Mouse (Mus musculus) Patski (cell line): ENCODE results near the gene App. TPM values are rescaled to one million over a fixed set of nuclear protein-coding genes. Genes with fewer than 3 reads are reported as not detected.

Experiments
- ATAC-seq: fragments of 100-300 bp; one replicate; pipeline ENCODE4 v1.8.0; 2021
- CTCF ChIA-PET: fragments of 350-600 bp; sonication (Branson Sonifier 250); formaldehyde crosslinking; loops from one replicate; lab custom pipeline; 2022; ENCODE audit warnings: inconsistent platforms; lab: Charles Lee
- POLR2A ChIA-PET: fragments of 350-600 bp; sonication (Branson Sonifier 250); formaldehyde crosslinking; loops from one replicate; lab custom pipeline; 2022; ENCODE audit warnings: antibody characterized with exemption, inconsistent platforms; lab: Charles Lee
- DNase-seq: peaks from one replicate; pipeline ENCODE4 v3.0.0-alpha.2; 2011; ENCODE audit warnings: low read depth, low spot score
- H3K27me3 ChIP-seq: fragments of 371-371 bp; one replicate; pipeline ENCODE4 v1.5.1; 2021
- CTCF ChIP-seq: fragments of 100-300 bp; IDR thresholded peaks from one replicate; pipeline ENCODE4 v1.5.1; 2021
- in situ Hi-C: fragments of 300-500 bp; cut with MboI; formaldehyde crosslinking; loops from 3 replicates; pipeline ENCODE4 v1.11.1; 2018; ENCODE audit warnings: low pct_unique_long_range_greater_than_20kb, mixed read lengths
- polyA plus RNA-seq: library from polyadenylated mRNA; unstranded; gene quantifications from one replicate; pipeline ENCODE4 v1.2.3, GENCODE M21; 2021

The App gene
- polyA plus RNA-seq, 1 experiment from 2014 or later, result 1,235 TPM

- CTCF ChIA-PET, result no interaction called here
- no peak for ATAC-seq
- POLR2A ChIA-PET, result no interaction called here
- in situ Hi-C loops, result no loop called here
- DNase-seq, result no peak
- no peaks in the 10 kb centered on the region for H3K27me3 ChIP-seq
- TF ChIP-seq CTCF, result no peak
These were observed 32.2 kb downstream of the App start for GRCm38 (mm10) chr16:85141404-85141803.

GRCm38 (mm10) chr16:85139178-85139604, 34.4 kb downstream of the App start:
- ATAC-seq (no peak), DNase-seq (no peak)
- ChIA-PET POLR2A (no interaction called here), CTCF (interaction anchor here (0.9 kb wide), 1 partner anchor 24 kb away, joined by 3 read pairs; no protein-coding TSS in a partner anchor)
- H3K27me3 ChIP-seq, result no peaks in the 10 kb centered on the region
- TF ChIP-seq CTCF, result no peak
- in situ Hi-C loops, result no loop called here

GRCm38 (mm10) chr16:85137348-85137747, 36.2 kb downstream of the App start:
- no peaks in the 10 kb centered on the region for H3K27me3 ChIP-seq
- DNase-seq (peak; percentile 93), ATAC-seq (peak; percentile 94)
- ChIA-PET POLR2A (interaction anchor here (1.1 kb wide), 1 partner anchor 36 kb away, joined by 5 read pairs; the partner anchor contains the start of gene App), CTCF (interaction anchor here (0.8 to 1.6 kb wide), 5 partner anchors 10 to 35 kb away, joined by 3 to 5 read pairs (median 3); no protein-coding TSS in a partner anchor)
- in situ Hi-C loops, result no loop called here
- TF ChIP-seq CTCF, result no peak

- no peak for ATAC-seq
- no peaks in the 10 kb centered on the region for H3K27me3 ChIP-seq
- CTCF ChIA-PET, result no interaction called here
- TF ChIP-seq CTCF, result no peak
- DNase-seq, result no peak
- in situ Hi-C loops, result no loop called here
- POLR2A ChIA-PET, result no interaction called here
These were observed 37.5 kb downstream of the App start for GRCm38 (mm10) chr16:85136046-85136445.

GRCm38 (mm10) chr16:85133468-85133881, 40.1 kb downstream of the App start:
- POLR2A ChIA-PET, result no interaction called here
- ATAC-seq (peak; percentile 75), DNase-seq (peak; percentile 70)
- in situ Hi-C loops, result no loop called here
- TF ChIP-seq CTCF, result no peak
- CTCF ChIA-PET, result interaction anchor here (0.8 to 1.8 kb wide), 4 partner anchors 17 to 40 kb away, joined by 3 read pairs; partner anchors contain the start of gene App
- no peaks in the 10 kb centered on the region for H3K27me3 ChIP-seq

GRCm38 (mm10) chr16:85133057-85133456, 40.5 kb downstream of the App start:
- ATAC-seq (no peak), DNase-seq (no peak)
- no peak for TF ChIP-seq CTCF
- in situ Hi-C loops, result no loop called here
- ChIA-PET CTCF (interaction anchor here (0.8 to 1.8 kb wide), 5 partner anchors 15 to 40 kb away, joined by 3 to 4 read pairs (median 3); partner anchors contain the start of gene App), POLR2A (no interaction called here)
- H3K27me3 ChIP-seq, result no peaks in the 10 kb centered on the region

- DNase-seq (no peak), ATAC-seq (no peak)
- ChIA-PET CTCF (interaction anchor here (1.2 to 1.8 kb wide), 2 partner anchors 16 to 18 kb away, joined by 3 to 4 read pairs; no protein-coding TSS in a partner anchor), POLR2A (no interaction called here)
- no peak for TF ChIP-seq CTCF
- in situ Hi-C loops, result no loop called here
- H3K27me3 ChIP-seq, result no peaks in the 10 kb centered on the region
These were observed 41.4 kb downstream of the App start for GRCm38 (mm10) chr16:85132182-85132581.

GRCm38 (mm10) chr16:85130861-85131556, 42.6 kb downstream of the App start:
- in situ Hi-C loops, result no loop called here
- ChIA-PET CTCF (no interaction called here), POLR2A (no interaction called here)
- no peak for TF ChIP-seq CTCF
- no peaks in the 10 kb centered on the region for H3K27me3 ChIP-seq
- ATAC-seq, result no peak
- DNase-seq, result no peak

GRCm38 (mm10) chr16:85128693-85129657, 44.6 kb downstream of the App start:
- POLR2A ChIA-PET, result interaction anchor here (0.6 kb wide), 1 partner anchor 27 kb away, joined by 3 read pairs; no protein-coding TSS in a partner anchor
- CTCF ChIA-PET, result interaction anchor here (0.7 to 1.1 kb wide), 3 partner anchors 9 to 104 kb away, joined by 4 to 6 read pairs (median 4); no protein-coding TSS in a partner anchor
- ATAC-seq, result no peak
- in situ Hi-C loops, result no loop called here
- no peak for TF ChIP-seq CTCF
- DNase-seq, result no peak
- H3K27me3 ChIP-seq, result no peaks in the 10 kb centered on the region

GRCm38 (mm10) chr16:85128347-85128664, 45.3 kb downstream of the App start:
- CTCF ChIA-PET, result interaction anchor here (1.0 to 1.1 kb wide), 2 partner anchors 9 to 10 kb away, joined by 4 to 6 read pairs; no protein-coding TSS in a partner anchor
- DNase-seq (no peak), ATAC-seq (no peak)
- POLR2A ChIA-PET, result interaction anchor here (0.6 kb wide), 1 partner anchor 28 kb away, joined by 3 read pairs; no protein-coding TSS in a partner anchor
- H3K27me3 ChIP-seq, result no peaks in the 10 kb centered on the region
- TF ChIP-seq CTCF, result no peak
- in situ Hi-C loops, result no loop called here
